In genomic region chr5:67216031-67216778, GRCm38 (mm10) we compare ENCODE assay signal across 11 mouse cellular contexts. TPM values are rescaled to one million over a fixed set of nuclear protein-coding genes. Genes with fewer than 3 reads are reported as not detected.
A peak's percentile ranks its signal among the peaks of the same experiment; 100 is the strongest.
DNase-seq lines count a peak whose midpoint lies in the region; ATAC-seq and TF ChIP-seq lines count a peak whose summit lies in the region.
"Had no signal": no experiment of that assay in that cellular context is flagged by ENCODE, and none has a peak within 500 bp of the region (broad histone marks: within the 10 kb centered on the region; RNA-seq: fewer than 3 reads in every experiment).

No protein-coding gene starts in this region.

- under 1% methylated on average over 49 of the region's 49 CpGs for WGBS in lung, embryonic 14.5 days
- under 1% methylated on average over 49 of the region's 49 CpGs for WGBS in forebrain, embryonic 11.5 days
- WGBS in limb, embryonic 11.5 days, result 1% methylated on average over 49 of the region's 49 CpGs
- WGBS in neural tube, embryonic 15.5 days, result 1% methylated on average over 49 of the region's 49 CpGs

- peaks cover 94% of the 10 kb centered on the region for H3K27me3 ChIP-seq in lung, embryonic 14.5 days (ENCODE audit: insufficient read depth, low read length)
- H3K27me3 ChIP-seq in forebrain, embryonic 11.5 days (ENCODE audit: control insufficient read depth, insufficient read depth, low read length), result peaks cover 65% of the 10 kb centered on the region
- H3K27me3 ChIP-seq in limb, embryonic 11.5 days (ENCODE audit: control insufficient read depth, insufficient read depth, low read length), result peaks cover 77% of the 10 kb centered on the region
- H3K27me3 ChIP-seq in neural tube, embryonic 15.5 days (replicated peaks), result peaks cover 89% of the 10 kb centered on the region

- DNase-seq in lung, embryonic 14.5 days, result no peak
- no peak for DNase-seq in lung, adult 18-20 months
- peak; percentile 69 for DNase-seq in forebrain, embryonic 11.5 days (ENCODE audit: low spot score)
- DNase-seq in limb, embryonic 11.5 days (ENCODE audit: low spot score), result peak; percentile 51
- no peak for DNase-seq in gastrocnemius, postnatal 36 days
- no peak for DNase-seq in gastrocnemius, adult 18-20 months (ENCODE audit: low spot score)
- DNase-seq: kidney, adult 9 months; left cerebral cortex, postnatal 4 days; right cerebral cortex, postnatal 4 days had no signal

- no peaks in the 10 kb centered on the region for H3K9me3 ChIP-seq in lung, embryonic 14.5 days (ENCODE audit: low read depth, low read length)
- H3K9me3 ChIP-seq in forebrain, embryonic 11.5 days (ENCODE audit: control insufficient read depth, low read length), result no peaks in the 10 kb centered on the region
- no peaks in the 10 kb centered on the region for H3K9me3 ChIP-seq in limb, embryonic 11.5 days (ENCODE audit: control insufficient read depth, low read length)
- no peaks in the 10 kb centered on the region for H3K9me3 ChIP-seq in neural tube, embryonic 15.5 days (replicated peaks)

- peak; percentile 17; the same call in 1 of the 2 replicates for ATAC-seq in lung, embryonic 14.5 days (ENCODE audit: insufficient read depth)
- ATAC-seq in forebrain, embryonic 11.5 days (replicated peaks; ENCODE audit: low FRiP score), result peak; percentile 51
- ATAC-seq in limb, embryonic 11.5 days (ENCODE audit: insufficient number of reproducible peaks, low FRiP score, low TSS enrichment, low read depth), result no peak
- ATAC-seq in neural tube, embryonic 15.5 days (ENCODE audit: low FRiP score), result no peak
- ATAC-seq in frontal cortex, adult (ENCODE audit: low TSS enrichment), result no peak

- H3K4me1 ChIP-seq in lung, embryonic 14.5 days (ENCODE audit: insufficient read depth), result no peaks in the 10 kb centered on the region
- H3K4me1 ChIP-seq in forebrain, embryonic 11.5 days (replicated peaks; ENCODE audit: control insufficient read depth, insufficient read depth, low read length), result peaks cover 14% of the 10 kb centered on the region; the same call in 1 of the 2 replicates
- H3K4me1 ChIP-seq in limb, embryonic 11.5 days (ENCODE audit: control insufficient read depth, insufficient read depth, low read length), result peaks cover 5% of the 10 kb centered on the region; the same call in 1 of the 2 replicates
- H3K4me1 ChIP-seq in neural tube, embryonic 15.5 days, result peaks cover 11% of the 10 kb centered on the region; the same call in 1 of the 2 replicates

- TF ChIP-seq CTCF in lung, embryonic 14.5 days (IDR thresholded peaks at IDR 0.05; ENCODE audit: low read depth), result no peak

- peak overlapping the region; percentile 11; the same call in 1 of the 2 replicates for H3K4me3 ChIP-seq in lung, embryonic 14.5 days (ENCODE audit: low read depth, low read length)
- peak overlapping the region; percentile 27 for H3K4me3 ChIP-seq in forebrain, embryonic 11.5 days (ENCODE audit: low read depth, low read length)
- H3K4me3 ChIP-seq in limb, embryonic 11.5 days (ENCODE audit: low read depth, low read length), result peak overlapping the region; percentile 5; the same call in 1 of the 2 replicates
- H3K4me3 ChIP-seq in neural tube, embryonic 15.5 days (replicated peaks), result peak overlapping the region; percentile 5; the same call in 1 of the 2 replicates

- intact Hi-C loops in gastrocnemius, postnatal 36 days (cut with DNase I), result no loop called here

- no peaks in the 10 kb centered on the region for H3K36me3 ChIP-seq in lung, embryonic 14.5 days (ENCODE audit: insufficient read depth)
- no peaks in the 10 kb centered on the region for H3K36me3 ChIP-seq in forebrain, embryonic 11.5 days (ENCODE audit: control insufficient read depth, insufficient read depth, low read length)
- no peaks in the 10 kb centered on the region for H3K36me3 ChIP-seq in limb, embryonic 11.5 days (ENCODE audit: control insufficient read depth, insufficient read depth, low read length)
- no peaks in the 10 kb centered on the region for H3K36me3 ChIP-seq in neural tube, embryonic 15.5 days

- H3K27ac ChIP-seq in lung, embryonic 14.5 days (ENCODE audit: low read depth), result no peak overlapping the region
- no peak overlapping the region for H3K27ac ChIP-seq in forebrain, embryonic 11.5 days (ENCODE audit: low read depth, low read length)
- H3K27ac ChIP-seq in limb, embryonic 11.5 days (replicated peaks; ENCODE audit: low read depth, low read length), result no peak overlapping the region
- no peak overlapping the region for H3K27ac ChIP-seq in neural tube, embryonic 15.5 days (replicated peaks)

- no peak overlapping the region for H3K4me2 ChIP-seq in lung, embryonic 14.5 days
- H3K4me2 ChIP-seq in forebrain, embryonic 11.5 days (ENCODE audit: low read depth, low read length, severe bottlenecking), result peak overlapping the region; percentile 61
- H3K4me2 ChIP-seq in limb, embryonic 11.5 days (ENCODE audit: low read depth, severe bottlenecking), result peak overlapping the region; percentile 29; the same call in 1 of the 2 replicates
- H3K4me2 ChIP-seq in neural tube, embryonic 15.5 days, result peak overlapping the region; percentile 47

- no peak overlapping the region for H3K9ac ChIP-seq in lung, embryonic 14.5 days
- H3K9ac ChIP-seq in forebrain, embryonic 11.5 days (ENCODE audit: low read length), result no peak overlapping the region
- H3K9ac ChIP-seq in limb, embryonic 11.5 days (ENCODE audit: low read length), result no peak overlapping the region
- no peak overlapping the region for H3K9ac ChIP-seq in neural tube, embryonic 15.5 days (replicated peaks)

RNA-seq across cellular contexts. Expression of gene Tmem33, which starts 44.2 kb away (rescaled TPM):
- 73.9 and 77.9 TPM in 2 replicates for polyA plus RNA-seq in lung, embryonic 14.5 days (2014; fragmentation: Nextera tagmentation; extraction: Ambion mirVana)
- 106 and 117 TPM in 2 replicates for polyA plus RNA-seq in forebrain, embryonic 11.5 days (2014; fragmentation: Nextera tagmentation; extraction: Ambion mirVana)
- polyA plus RNA-seq in limb, embryonic 11.5 days (2014; fragmentation: Nextera tagmentation; extraction: Ambion mirVana), result 90.2 and 92.1 TPM in 2 replicates
- 78.2 and 81.3 TPM in 2 replicates for polyA plus RNA-seq in neural tube, embryonic 15.5 days (2015; fragmentation: Nextera tagmentation; extraction: Ambion mirVana)
- 10 to 100 TPM; 23.4 to 26.8 TPM for total RNA-seq in gastrocnemius, postnatal 36 days (2021)
- total RNA-seq in gastrocnemius, adult 18-20 months (2021), result 10 to 100 TPM; 18.2 to 24.5 TPM

Comparison
In these comparisons a context has a peak if more than half of its experiments do, and no peak if none do; other contexts are left out.
1. ATAC-seq: peak in lung, embryonic 14.5 days (single experiment) and forebrain, embryonic 11.5 days (single experiment); none in limb, embryonic 11.5 days (single experiment), neural tube, embryonic 15.5 days (single experiment) and frontal cortex, adult (single experiment).
2. DNase-seq: peak in forebrain, embryonic 11.5 days (single experiment) and limb, embryonic 11.5 days (single experiment); none in lung, embryonic 14.5 days (single experiment), lung, adult 18-20 months (0 of 2), gastrocnemius, postnatal 36 days (0 of 2) and gastrocnemius, adult 18-20 months (single experiment).
3. Peak in every context shown above with its lines, with median percentiles within 50 percentile points of each other: H3K4me3 ChIP-seq.